Mouse (Mus musculus): Measurements from ENCODE around the gene Fabp1. TPM values are rescaled to one million over a fixed set of nuclear protein-coding genes. Genes with fewer than 3 reads are reported as not detected.

The Fabp1 gene
- polyA plus RNA-seq, 1 experiment from 2014 or later, result 2.7 TPM

DNA sequence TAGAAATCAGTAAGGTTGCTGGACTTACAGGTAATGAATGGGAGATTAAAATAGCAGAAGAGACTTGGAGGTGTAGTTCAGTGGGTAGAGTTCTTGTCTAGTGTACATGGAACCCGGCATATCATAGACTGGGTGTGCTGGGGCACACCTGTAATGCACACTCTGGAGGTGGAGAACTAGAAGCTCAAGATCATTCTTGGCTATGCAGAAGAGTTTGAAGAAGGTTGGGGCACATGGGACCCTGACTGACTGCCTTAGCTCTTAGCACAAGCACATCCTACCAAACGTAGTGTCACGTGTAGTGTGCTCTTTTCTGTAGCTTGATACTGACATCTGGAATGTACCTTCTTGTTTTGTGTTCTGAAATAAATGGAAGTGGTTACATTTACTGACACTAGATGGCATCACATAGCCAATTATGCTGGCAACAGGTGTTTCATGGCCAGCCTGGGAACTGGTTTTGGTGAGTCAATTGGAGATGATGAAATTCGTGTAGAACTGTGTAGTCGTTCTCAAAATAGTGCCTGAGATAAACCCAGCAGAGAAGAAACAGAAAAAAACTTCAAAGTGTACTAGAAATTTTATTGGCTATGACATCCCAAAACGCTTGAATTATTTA lies 33.0 kb upstream of the Fabp1 start:
- no peaks in the 10 kb centered on the region for H3K27me3 ChIP-seq (ENCODE audit: control insufficient read depth, insufficient read depth, low read length)
- H3K4me1 ChIP-seq (ENCODE audit: control insufficient read depth, insufficient read depth, low read length), result no peaks in the 10 kb centered on the region
- ATAC-seq (ENCODE audit: insufficient number of reproducible peaks, insufficient read depth, low FRiP score, low read depth), result no peak
- no peak overlapping the region for H3K4me3 ChIP-seq (ENCODE audit: low read depth, low read length)
- H3K4me2 ChIP-seq (replicated peaks; ENCODE audit: low read depth, low read length), result no peak overlapping the region
- H3K9me3 ChIP-seq (ENCODE audit: control insufficient read depth, low read depth, low read length), result no peaks in the 10 kb centered on the region
- H3K9ac ChIP-seq (replicated peaks; ENCODE audit: low read depth, low read length), result no peak overlapping the region
- H3K27ac ChIP-seq (ENCODE audit: low read length), result no peak overlapping the region
- WGBS, result 30% methylated on average over 6 of the region's 6 CpGs
- H3K36me3 ChIP-seq (ENCODE audit: control insufficient read depth, insufficient read depth, low read length), result no peaks in the 10 kb centered on the region

GRCm38 (mm10) chr6:71172812-71173580 lies 26.6 kb upstream of the Fabp1 start:
- WGBS, result 81% methylated on average over 10 of the region's 10 CpGs
- H3K27ac ChIP-seq (ENCODE audit: low read length), result no peak overlapping the region
- no peak for ATAC-seq (ENCODE audit: insufficient number of reproducible peaks, insufficient read depth, low FRiP score, low read depth)
- H3K9me3 ChIP-seq (ENCODE audit: control insufficient read depth, low read depth, low read length), result no peaks in the 10 kb centered on the region
- H3K9ac ChIP-seq (replicated peaks; ENCODE audit: low read depth, low read length), result no peak overlapping the region
- no peaks in the 10 kb centered on the region for H3K36me3 ChIP-seq (ENCODE audit: control insufficient read depth, insufficient read depth, low read length)
- no peaks in the 10 kb centered on the region for H3K27me3 ChIP-seq (ENCODE audit: control insufficient read depth, insufficient read depth, low read length)
- H3K4me1 ChIP-seq (ENCODE audit: control insufficient read depth, insufficient read depth, low read length), result no peaks in the 10 kb centered on the region
- no peak overlapping the region for H3K4me2 ChIP-seq (replicated peaks; ENCODE audit: low read depth, low read length)
- H3K4me3 ChIP-seq (ENCODE audit: low read depth, low read length), result no peak overlapping the region

GRCm38 (mm10) chr6:71180596-71180995 lies 19.0 kb upstream of the Fabp1 start:
- H3K27me3 ChIP-seq (ENCODE audit: control insufficient read depth, insufficient read depth, low read length), result no peaks in the 10 kb centered on the region
- H3K9me3 ChIP-seq (ENCODE audit: control insufficient read depth, low read depth, low read length), result no peaks in the 10 kb centered on the region
- no peak overlapping the region for H3K4me3 ChIP-seq (ENCODE audit: low read depth, low read length)
- ATAC-seq (ENCODE audit: insufficient number of reproducible peaks, insufficient read depth, low FRiP score, low read depth), result no peak
- H3K27ac ChIP-seq (ENCODE audit: low read length), result no peak overlapping the region
- H3K4me1 ChIP-seq (ENCODE audit: control insufficient read depth, insufficient read depth, low read length), result no peaks in the 10 kb centered on the region
- no peak overlapping the region for H3K9ac ChIP-seq (replicated peaks; ENCODE audit: low read depth, low read length)
- WGBS, result 92% methylated on average over 1 of the region's 1 CpGs
- no peak overlapping the region for H3K4me2 ChIP-seq (replicated peaks; ENCODE audit: low read depth, low read length)
- H3K36me3 ChIP-seq (ENCODE audit: control insufficient read depth, insufficient read depth, low read length), result no peaks in the 10 kb centered on the region

DNA sequence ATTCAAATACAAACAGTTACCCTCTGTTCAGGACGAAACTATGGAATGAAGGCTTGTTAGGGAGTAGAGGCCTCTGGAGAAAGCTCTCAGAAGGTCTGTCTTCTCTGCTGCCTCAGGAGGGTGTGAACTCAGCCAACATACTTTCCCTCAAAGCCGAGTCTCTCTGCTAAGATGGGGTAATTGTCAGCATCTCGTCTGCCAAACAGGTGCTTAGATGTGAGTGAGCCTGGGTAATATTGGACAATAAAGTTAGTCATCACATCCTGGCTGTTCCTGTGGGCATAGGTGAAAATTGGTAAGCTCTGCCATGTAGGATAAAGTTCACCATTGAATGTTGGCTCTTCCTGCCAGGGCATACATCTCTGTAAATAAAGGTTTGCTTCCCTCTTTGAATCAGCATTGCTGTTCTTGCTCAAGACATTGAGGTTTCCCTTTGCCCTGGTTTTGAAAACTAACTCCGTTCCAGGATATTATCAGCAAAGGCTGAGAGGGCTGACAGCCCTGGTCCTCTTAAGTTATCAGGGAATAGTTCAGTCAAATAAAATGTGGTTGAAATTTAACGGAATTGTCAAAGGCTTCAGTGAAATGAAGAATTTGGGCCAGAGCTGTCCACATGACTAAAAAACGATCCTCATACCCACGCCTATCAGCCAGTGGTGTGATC lies 14.6 kb upstream of the Fabp1 start:
- no peak for ATAC-seq (ENCODE audit: insufficient number of reproducible peaks, insufficient read depth, low FRiP score, low read depth)

GRCm38 (mm10) chr6:71189578-71189977 lies 10.0 kb upstream of the Fabp1 start:
- WGBS, result 26% methylated on average over 1 of the region's 1 CpGs
- Histone ChIP-seq H3K9ac (replicated peaks; ENCODE audit: low read depth, low read length) (no peak overlapping the region), H3K4me1 (ENCODE audit: control insufficient read depth, insufficient read depth, low read length) (no peaks in the 10 kb centered on the region), H3K36me3 (ENCODE audit: control insufficient read depth, insufficient read depth, low read length) (no peaks in the 10 kb centered on the region), H3K4me3 (ENCODE audit: low read depth, low read length) (no peak overlapping the region), H3K9me3 (ENCODE audit: control insufficient read depth, low read depth, low read length) (no peaks in the 10 kb centered on the region), H3K27me3 (ENCODE audit: control insufficient read depth, insufficient read depth, low read length) (no peaks in the 10 kb centered on the region), H3K27ac (ENCODE audit: low read length) (no peak overlapping the region), H3K4me2 (replicated peaks; ENCODE audit: low read depth, low read length) (no peak overlapping the region)
- no peak for ATAC-seq (ENCODE audit: insufficient number of reproducible peaks, insufficient read depth, low FRiP score, low read depth)

More for the DNA sequence above, 14.6 kb upstream of the Fabp1 start:
- Histone ChIP-seq H3K4me2 (replicated peaks; ENCODE audit: low read depth, low read length) (no peak overlapping the region), H3K9me3 (ENCODE audit: control insufficient read depth, low read depth, low read length) (no peaks in the 10 kb centered on the region), H3K27ac (ENCODE audit: low read length) (no peak overlapping the region), H3K9ac (replicated peaks; ENCODE audit: low read depth, low read length) (no peak overlapping the region), H3K36me3 (ENCODE audit: control insufficient read depth, insufficient read depth, low read length) (no peaks in the 10 kb centered on the region), H3K27me3 (ENCODE audit: control insufficient read depth, insufficient read depth, low read length) (no peaks in the 10 kb centered on the region), H3K4me1 (ENCODE audit: control insufficient read depth, insufficient read depth, low read length) (no peaks in the 10 kb centered on the region), H3K4me3 (ENCODE audit: low read depth, low read length) (no peak overlapping the region)
- 73% methylated on average over 7 of the region's 7 CpGs for WGBS

DNA sequence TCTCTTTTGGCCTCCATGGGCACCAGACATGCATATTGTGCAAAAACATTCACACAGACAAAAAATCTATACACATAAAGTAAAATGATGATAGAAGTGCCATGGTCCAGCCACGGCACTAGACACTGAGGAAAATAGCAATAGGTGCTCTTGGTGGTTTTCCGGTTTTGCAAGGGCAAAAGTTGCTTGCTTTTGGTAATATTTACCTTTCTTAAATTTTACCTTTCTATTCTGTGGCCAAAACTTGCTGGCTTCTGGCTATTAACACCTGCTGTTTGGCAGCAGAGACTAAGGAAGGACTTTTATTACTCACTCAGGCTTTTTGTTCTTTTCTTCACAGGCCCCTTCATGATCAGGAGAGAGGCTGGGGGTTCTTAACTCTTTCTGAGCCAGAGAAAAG lies 9.1 kb upstream of the Fabp1 start:
- H3K9ac ChIP-seq (replicated peaks; ENCODE audit: low read depth, low read length), result no peak overlapping the region
- H3K4me2 ChIP-seq (replicated peaks; ENCODE audit: low read depth, low read length), result no peak overlapping the region
- no peak for ATAC-seq (ENCODE audit: insufficient number of reproducible peaks, insufficient read depth, low FRiP score, low read depth)
- no peaks in the 10 kb centered on the region for H3K36me3 ChIP-seq (ENCODE audit: control insufficient read depth, insufficient read depth, low read length)
- no peaks in the 10 kb centered on the region for H3K27me3 ChIP-seq (ENCODE audit: control insufficient read depth, insufficient read depth, low read length)
- H3K9me3 ChIP-seq (ENCODE audit: control insufficient read depth, low read depth, low read length), result no peaks in the 10 kb centered on the region
- no peaks in the 10 kb centered on the region for H3K4me1 ChIP-seq (ENCODE audit: control insufficient read depth, insufficient read depth, low read length)
- no peak overlapping the region for H3K4me3 ChIP-seq (ENCODE audit: low read depth, low read length)
- WGBS, result 80% methylated on average over 2 of the region's 2 CpGs
- no peak overlapping the region for H3K27ac ChIP-seq (ENCODE audit: low read length)

GRCm38 (mm10) chr6:71193151-71193740 lies 6.4 kb upstream of the Fabp1 start:
- no peak for ATAC-seq (ENCODE audit: insufficient number of reproducible peaks, insufficient read depth, low FRiP score, low read depth)

DNA sequence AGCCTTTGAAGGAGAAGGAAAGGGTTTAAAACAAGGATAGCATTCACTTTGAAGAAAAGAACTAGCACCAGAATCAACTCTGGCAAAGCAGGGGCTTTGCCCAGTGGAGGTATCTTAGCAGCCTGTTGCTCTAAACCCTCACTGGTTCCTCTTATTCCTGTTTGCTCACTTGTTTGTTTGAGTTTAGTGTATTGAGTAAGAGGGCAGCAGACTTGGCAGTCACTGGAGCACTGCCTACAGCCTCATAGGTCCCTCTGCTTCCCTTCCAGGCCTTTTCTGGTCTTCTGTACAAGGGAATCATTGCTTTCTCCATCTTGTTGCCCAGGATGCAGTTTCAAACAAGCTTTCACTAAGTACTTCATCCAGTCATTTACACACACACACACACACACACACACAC lies 3.5 kb upstream of the Fabp1 start:
- Histone ChIP-seq H3K27me3 (ENCODE audit: control insufficient read depth, insufficient read depth, low read length) (no peaks in the 10 kb centered on the region), H3K4me2 (replicated peaks; ENCODE audit: low read depth, low read length) (no peak overlapping the region), H3K9ac (replicated peaks; ENCODE audit: low read depth, low read length) (no peak overlapping the region), H3K36me3 (ENCODE audit: control insufficient read depth, insufficient read depth, low read length) (no peaks in the 10 kb centered on the region), H3K9me3 (ENCODE audit: control insufficient read depth, low read depth, low read length) (no peaks in the 10 kb centered on the region), H3K27ac (ENCODE audit: low read length) (no peak overlapping the region), H3K4me1 (ENCODE audit: control insufficient read depth, insufficient read depth, low read length) (no peaks in the 10 kb centered on the region), H3K4me3 (ENCODE audit: low read depth, low read length) (no peak overlapping the region)
- no peak for ATAC-seq (ENCODE audit: insufficient number of reproducible peaks, insufficient read depth, low FRiP score, low read depth)

More at GRCm38 (mm10) chr6:71193151-71193740, 6.4 kb upstream of the Fabp1 start:
- WGBS, result 81% methylated on average over 6 of the region's 6 CpGs
- Histone ChIP-seq H3K4me2 (replicated peaks; ENCODE audit: low read depth, low read length) (no peak overlapping the region), H3K36me3 (ENCODE audit: control insufficient read depth, insufficient read depth, low read length) (no peaks in the 10 kb centered on the region), H3K9ac (replicated peaks; ENCODE audit: low read depth, low read length) (no peak overlapping the region), H3K27me3 (ENCODE audit: control insufficient read depth, insufficient read depth, low read length) (no peaks in the 10 kb centered on the region), H3K4me3 (ENCODE audit: low read depth, low read length) (no peak overlapping the region), H3K9me3 (ENCODE audit: control insufficient read depth, low read depth, low read length) (no peaks in the 10 kb centered on the region), H3K4me1 (ENCODE audit: control insufficient read depth, insufficient read depth, low read length) (no peaks in the 10 kb centered on the region), H3K27ac (ENCODE audit: low read length) (no peak overlapping the region)
